ENCODE assay signal across 9 mouse cellular contexts in genomic region chr4:131797483-131797882, GRCm38 (mm10). TPM values are rescaled to one million over a fixed set of nuclear protein-coding genes. Genes with fewer than 3 reads are reported as not detected.
DNase-seq lines count a peak whose midpoint lies in the region; ATAC-seq lines count a peak whose summit lies in the region.
"Had no signal": no experiment of that assay in that cellular context is flagged by ENCODE, and none has a peak within 500 bp of the region (broad histone marks: within the 10 kb centered on the region; RNA-seq: fewer than 3 reads in every experiment).

No protein-coding gene starts in this region.

- no peak overlapping the region for H3K4me2 ChIP-seq in hindbrain, embryonic 13.5 days
- H3K4me2 ChIP-seq: neural tube, embryonic 13.5 days had no signal

- peaks cover 33% of the 10 kb centered on the region for H3K4me1 ChIP-seq in hindbrain, embryonic 10.5 days (replicated peaks)
- H3K4me1 ChIP-seq in hindbrain, embryonic 13.5 days (replicated peaks) = peaks cover 3% of the 10 kb centered on the region; the same call in 1 of the 2 replicates
- H3K4me1 ChIP-seq: neural tube, embryonic 13.5 days had no signal

- no peak for DNase-seq in hindbrain, embryonic 10.5 days (ENCODE audit: low spot score)
- peak; percentile 52 for DNase-seq in right cerebral cortex, postnatal 4 days
- DNase-seq in right cerebral cortex, postnatal 36 days (ENCODE audit: low spot score in 2 of 2) = no peak
- peak; percentile 62 to 71 for DNase-seq in heart, postnatal 10 days
- DNase-seq in ovary, postnatal 36 days (ENCODE audit: low spot score) = peak; percentile 47
- DNase-seq in urinary bladder, postnatal 10 days (ENCODE audit: low spot score) = no peak

- H3K9ac ChIP-seq in hindbrain, embryonic 13.5 days = no peak overlapping the region
- H3K9ac ChIP-seq: neural tube, embryonic 13.5 days had no signal

- H3K27me3 ChIP-seq in hindbrain, embryonic 10.5 days (ENCODE audit: insufficient read depth, poor library complexity, severe bottlenecking) = no peaks in the 10 kb centered on the region; the same call in 1 of the 2 replicates
- H3K27me3 ChIP-seq in hindbrain, embryonic 13.5 days = 0 out of 2 replicates have a peak, but pooled peaks cover 4% of the 10 kb centered on the region
- H3K27me3 ChIP-seq: neural tube, embryonic 13.5 days had no signal

- intact Hi-C loops in heart, postnatal 10 days (cut with DNase I) = no loop called here

- no peak for ATAC-seq in hindbrain, embryonic 13.5 days (ENCODE audit: low FRiP score)
- no peak for ATAC-seq in megakaryocyte progenitor cell, adult 5-6 weeks (replicated peaks; ENCODE audit: poor library complexity)

- H3K27ac ChIP-seq in hindbrain, embryonic 10.5 days = peak overlapping the region; percentile 50; the same call in 1 of the 2 replicates
- no peak overlapping the region for H3K27ac ChIP-seq in hindbrain, embryonic 13.5 days
- H3K27ac ChIP-seq: neural tube, embryonic 13.5 days had no signal

- H3K36me3 ChIP-seq in hindbrain, embryonic 10.5 days = 0 out of 2 replicates have a peak, but pooled peaks cover 6% of the 10 kb centered on the region
- no peaks in the 10 kb centered on the region for H3K36me3 ChIP-seq in hindbrain, embryonic 13.5 days
- H3K36me3 ChIP-seq: neural tube, embryonic 13.5 days had no signal

- H3K9me3 ChIP-seq in hindbrain, embryonic 10.5 days = no peaks in the 10 kb centered on the region
- H3K9me3 ChIP-seq in hindbrain, embryonic 13.5 days = no peaks in the 10 kb centered on the region
- H3K9me3 ChIP-seq: neural tube, embryonic 13.5 days had no signal

- H3K4me3 ChIP-seq in hindbrain, embryonic 10.5 days = no peak overlapping the region
- H3K4me3 ChIP-seq in hindbrain, embryonic 13.5 days = no peak overlapping the region
- H3K4me3 ChIP-seq: neural tube, embryonic 13.5 days had no signal

- 78% methylated on average over 7 of the region's 7 CpGs for WGBS in hindbrain, embryonic 10.5 days
- 73% methylated on average over 7 of the region's 7 CpGs for WGBS in hindbrain, embryonic 13.5 days

RNA-seq across cellular contexts. Expression of gene Ptpru, which starts 40.6 kb away (rescaled TPM):
- polyA plus RNA-seq in hindbrain, embryonic 10.5 days (2016; fragmentation: Nextera tagmentation; extraction: Ambion mirVana) = 17.0 and 17.2 TPM in 2 replicates
- polyA plus RNA-seq in hindbrain, embryonic 13.5 days (2015; fragmentation: Nextera tagmentation; extraction: Ambion mirVana) = 13.2 and 18.6 TPM in 2 replicates
- 1 to 10 TPM; 2.0 to 3.0 TPM for total RNA-seq in heart, postnatal 10 days (2021)
- total RNA-seq in megakaryocyte progenitor cell, adult 5-6 weeks (2015) = 11.2 and 16.7 TPM in 2 replicates
- 3.4 and 4.0 TPM in 2 replicates for total RNA-seq in megakaryocyte progenitor cell, adult 5-6 weeks (2017)

RNA-seq across cellular contexts. Expression of gene Mecr, which starts 45.8 kb away (rescaled TPM):
- 47.0 and 58.6 TPM in 2 replicates for polyA plus RNA-seq in hindbrain, embryonic 10.5 days (2016; fragmentation: Nextera tagmentation; extraction: Ambion mirVana)
- polyA plus RNA-seq in hindbrain, embryonic 13.5 days (2015; fragmentation: Nextera tagmentation; extraction: Ambion mirVana) = 36.9 and 38.5 TPM in 2 replicates
- total RNA-seq in heart, postnatal 10 days (2021) = 10 to 100 TPM; 31.7 to 33.2 TPM
- 32.5 and 41.9 TPM in 2 replicates for total RNA-seq in megakaryocyte progenitor cell, adult 5-6 weeks (2015)
- 26.0 and 43.0 TPM in 2 replicates for total RNA-seq in megakaryocyte progenitor cell, adult 5-6 weeks (2017)

Comparison
In these comparisons a context has a peak if more than half of its experiments do, and no peak if none do; other contexts are left out.
1. DNase-seq: peak in right cerebral cortex, postnatal 4 days (single experiment), heart, postnatal 10 days (2 of 2) and ovary, postnatal 36 days (single experiment); none in hindbrain, embryonic 10.5 days (single experiment), right cerebral cortex, postnatal 36 days (0 of 2) and urinary bladder, postnatal 10 days (single experiment).